Comparison of ENCODE assay signal across 9 mouse cellular contexts in genomic region chr11:69236061-69236925, GRCm38 (mm10). TPM values are rescaled to one million over a fixed set of nuclear protein-coding genes. Genes with fewer than 3 reads are reported as not detected.
A peak's percentile ranks its signal among the peaks of the same experiment; 100 is the strongest.
DNase-seq lines count a peak whose midpoint lies in the region; ATAC-seq and TF ChIP-seq lines count a peak whose summit lies in the region.
"Had no signal": no experiment of that assay in that cellular context is flagged by ENCODE, and none has a peak within 500 bp of the region (broad histone marks: within the 10 kb centered on the region; RNA-seq: fewer than 3 reads in every experiment).

No protein-coding gene starts in this region.

- peak; percentile 88 for DNase-seq in heart, adult 11 months
- no peak for DNase-seq in heart, postnatal 4 days
- DNase-seq in urinary bladder, adult 2 months (ENCODE audit: low spot score) = no peak

- WGBS in forebrain, embryonic 12.5 days = 2% methylated on average over 51 of the region's 51 CpGs
- WGBS in liver, embryonic 12.5 days (ENCODE audit: insufficient replicate concordance) = 6% methylated on average over 51 of the region's 51 CpGs

- peak overlapping the region; percentile 83 for H3K4me2 ChIP-seq in forebrain, embryonic 12.5 days
- peak overlapping the region; percentile 71 for H3K4me2 ChIP-seq in liver, embryonic 12.5 days

- TF ChIP-seq CTCF in E14TG2a.4 (conservative IDR thresholded peaks at IDR 0.05; ENCODE audit: low read length) = no peak

- H3K9me3 ChIP-seq in E14TG2a.4 (ENCODE audit: low read length) = no peaks in the 10 kb centered on the region
- no peaks in the 10 kb centered on the region for H3K9me3 ChIP-seq in forebrain, embryonic 12.5 days
- H3K9me3 ChIP-seq in liver, embryonic 12.5 days (replicated peaks) = no peaks in the 10 kb centered on the region

- no peak for ATAC-seq in forebrain, embryonic 12.5 days (ENCODE audit: low FRiP score)
- ATAC-seq in liver, embryonic 12.5 days = peak; percentile 15; the same call in 1 of the 2 replicates
- ATAC-seq in megakaryocyte-erythroid progenitor cell, adult 5-6 weeks (replicated peaks; ENCODE audit: low FRiP score, low TSS enrichment, poor library complexity, severe bottlenecking) = no peak
- ATAC-seq in activated CD4-positive, CD25-positive, alpha-beta regulatory T cell, adult 4 months = no peak

- H3K36me3 ChIP-seq in E14TG2a.4 (ENCODE audit: insufficient read depth, low read length) = no peaks in the 10 kb centered on the region
- no peaks in the 10 kb centered on the region for H3K36me3 ChIP-seq in forebrain, embryonic 12.5 days (replicated peaks)
- no peaks in the 10 kb centered on the region for H3K36me3 ChIP-seq in liver, embryonic 12.5 days

- H3K27ac ChIP-seq in forebrain, embryonic 12.5 days = no peak overlapping the region
- H3K27ac ChIP-seq in liver, embryonic 12.5 days = no peak overlapping the region

- H3K27me3 ChIP-seq in E14TG2a.4 (ENCODE audit: insufficient read depth, low read length) = peaks cover 66% of the 10 kb centered on the region
- H3K27me3 ChIP-seq in forebrain, embryonic 12.5 days = peaks cover 43% of the 10 kb centered on the region
- H3K27me3 ChIP-seq in liver, embryonic 12.5 days (replicated peaks) = peaks cover 88% of the 10 kb centered on the region

- H3K4me1 ChIP-seq in E14TG2a.4 (replicated peaks; ENCODE audit: low read depth, low read length) = peaks cover 39% of the 10 kb centered on the region
- peaks cover 18% of the 10 kb centered on the region for H3K4me1 ChIP-seq in forebrain, embryonic 12.5 days
- H3K4me1 ChIP-seq in liver, embryonic 12.5 days = peaks cover 21% of the 10 kb centered on the region

- peak overlapping the region; percentile 57 for H3K9ac ChIP-seq in forebrain, embryonic 12.5 days
- H3K9ac ChIP-seq in liver, embryonic 12.5 days = 0 out of 2 replicates have a peak overlapping the region, but pooled peaks have one; percentile 32

- H3K4me3 ChIP-seq in E14TG2a.4 (replicated peaks; ENCODE audit: low read length) = peak overlapping the region; percentile 78
- peak overlapping the region; percentile 48 for H3K4me3 ChIP-seq in forebrain, embryonic 12.5 days (replicated peaks)
- H3K4me3 ChIP-seq in liver, embryonic 12.5 days = peak overlapping the region; percentile 45

RNA-seq across cellular contexts. Expression of gene Gucy2e, which starts 0.5 kb away (rescaled TPM):
- total RNA-seq in heart, postnatal 4 days (2021) = under 1 TPM; 0.09 to 0.12 TPM
- polyA plus RNA-seq in forebrain, embryonic 12.5 days (2016; fragmentation: Nextera tagmentation; extraction: Ambion mirVana) = 0.17 and 0.19 TPM in 2 replicates
- not detected in 2 replicates for polyA plus RNA-seq in liver, embryonic 12.5 days (2016; fragmentation: Nextera tagmentation; extraction: Ambion mirVana)
- total RNA-seq in megakaryocyte-erythroid progenitor cell, adult 5-6 weeks (2014; fragmentation: Nextera tagmentation) = not detected in 2 replicates
- total RNA-seq in megakaryocyte-erythroid progenitor cell, adult 5-6 weeks (2017) = not detected in 2 replicates
- 0.01 and 0.03 TPM in 2 replicates for polyA plus RNA-seq in urinary bladder, adult 2 months (2012; rRNA removed)
- under 1 TPM; 0.24 to 0.48 TPM for polyA plus RNA-seq in activated CD4-positive, CD25-positive, alpha-beta regulatory T cell, adult 4 months (2017; shearing (Covaris generic))

RNA-seq across cellular contexts. Expression of gene Alox8, which starts 38.6 kb away (rescaled TPM):
- total RNA-seq in heart, postnatal 4 days (2021) = 1 to 10 TPM; 3.8 to 5.0 TPM
- not detected in 2 replicates for polyA plus RNA-seq in forebrain, embryonic 12.5 days (2016; fragmentation: Nextera tagmentation; extraction: Ambion mirVana)
- polyA plus RNA-seq in liver, embryonic 12.5 days (2016; fragmentation: Nextera tagmentation; extraction: Ambion mirVana) = not detected in 2 replicates
- total RNA-seq in megakaryocyte-erythroid progenitor cell, adult 5-6 weeks (2014; fragmentation: Nextera tagmentation) = not detected in 2 replicates
- total RNA-seq in megakaryocyte-erythroid progenitor cell, adult 5-6 weeks (2017) = not detected in 2 replicates
- polyA plus RNA-seq in urinary bladder, adult 2 months (2012; rRNA removed) = 0.14 and 0.60 TPM in 2 replicates
- 1 to 10 TPM; 2.2 to 5.0 TPM for polyA plus RNA-seq in activated CD4-positive, CD25-positive, alpha-beta regulatory T cell, adult 4 months (2017; shearing (Covaris generic))
- polyA plus RNA-seq: gonadal fat pad, adult 2 months had no signal
